Mouse (Mus musculus) heart, postnatal 25 days (tissue): ENCODE measurements around the gene Fance. TPM values are rescaled to one million over a fixed set of nuclear protein-coding genes. Genes with fewer than 3 reads are reported as not detected.
A peak's percentile ranks its signal among the peaks of the same experiment; 100 is the strongest.

Experiments
- DNase-seq: peaks from one replicate; pipeline ENCODE4 v3.0.0; 2022; ENCODE audit warnings: low spot score
- intact Hi-C: fragments of 180-260 bp; cut with DNase I; formaldehyde crosslinking; loops from one replicate; pipeline ENCODE4 v1.15.1; 2025
- total RNA-seq, 2 experiments: library from RNA; stranded (reverse); gene quantifications; 2 replicates each; pipeline ENCODE4 v1.2.3; 2021

The Fance gene
- 10 to 100 TPM; 10.5 to 11.1 TPM for total RNA-seq

- intact Hi-C loops, result no loop called here
- peak; percentile 91 for DNase-seq
Observed at GRCm38 (mm10) chr17:28313212-28313879, at the start of gene Fance. TSS of gene Fance (plus strand) at chr17:28313519.

- intact Hi-C loops, result no loop called here
- DNase-seq, result no peak
Observed at GRCm38 (mm10) chr17:28267251-28267650, 46.1 kb upstream of the Fance start.

GRCm38 (mm10) chr17:28270165-28270564 lies 43.2 kb upstream of the Fance start:
- intact Hi-C loops, result loop anchor here (5.0 kb wide), 1 partner anchor 33 kb away; no protein-coding TSS in a partner anchor
- DNase-seq, result no peak

GRCm38 (mm10) chr17:28271537-28272266 lies 41.6 kb upstream of the Fance start:
- intact Hi-C loops, result loop anchor here (5.0 kb wide), 1 partner anchor 34 kb away; no protein-coding TSS in a partner anchor
- DNase-seq, result no peak

- DNase-seq, result no peak
- intact Hi-C loops, result loop anchor here (5.0 kb wide), 1 partner anchor 35 kb away; no protein-coding TSS in a partner anchor
Observed at GRCm38 (mm10) chr17:28272281-28272680, 41.0 kb upstream of the Fance start.

GRCm38 (mm10) chr17:28272837-28273236 lies 40.5 kb upstream of the Fance start:
- no peak for DNase-seq
- intact Hi-C loops, result loop anchor here (5.0 kb wide), 1 partner anchor 36 kb away; no protein-coding TSS in a partner anchor

GRCm38 (mm10) chr17:28274739-28275138 lies 38.6 kb upstream of the Fance start:
- intact Hi-C loops, result loop anchor here (5.0 kb wide), 1 partner anchor 37 kb away; no protein-coding TSS in a partner anchor
- DNase-seq, result no peak

GRCm38 (mm10) chr17:28277226-28277625 lies 36.1 kb upstream of the Fance start:
- no peak for DNase-seq
- intact Hi-C loops, result no loop called here

GRCm38 (mm10) chr17:28277721-28278120 lies 35.6 kb upstream of the Fance start:
- intact Hi-C loops, result no loop called here
- DNase-seq, result no peak

- intact Hi-C loops, result no loop called here
- DNase-seq, result no peak
Observed at GRCm38 (mm10) chr17:28278156-28278555, 35.2 kb upstream of the Fance start.

- DNase-seq, result no peak
- intact Hi-C loops, result no loop called here
Observed at GRCm38 (mm10) chr17:28279236-28279635, 34.1 kb upstream of the Fance start.

GRCm38 (mm10) chr17:28279780-28280422 lies 33.4 kb upstream of the Fance start:
- DNase-seq, result no peak
- intact Hi-C loops, result no loop called here

- intact Hi-C loops, result no loop called here
- no peak for DNase-seq
Observed at GRCm38 (mm10) chr17:28280423-28280800, 32.9 kb upstream of the Fance start.

GRCm38 (mm10) chr17:28280831-28281377 lies 32.4 kb upstream of the Fance start:
- intact Hi-C loops, result no loop called here
- no peak for DNase-seq

- intact Hi-C loops, result no loop called here
- no peak for DNase-seq
Observed at GRCm38 (mm10) chr17:28281866-28282441, 31.4 kb upstream of the Fance start.

GRCm38 (mm10) chr17:28283199-28283598 lies 30.1 kb upstream of the Fance start:
- intact Hi-C loops, result no loop called here
- DNase-seq, result no peak

GRCm38 (mm10) chr17:28286133-28286532 lies 27.2 kb upstream of the Fance start:
- DNase-seq, result no peak
- intact Hi-C loops, result no loop called here

- intact Hi-C loops, result no loop called here
- DNase-seq, result no peak
Observed at GRCm38 (mm10) chr17:28286964-28287363, 26.4 kb upstream of the Fance start.

GRCm38 (mm10) chr17:28287578-28287977 lies 25.7 kb upstream of the Fance start:
- no peak for DNase-seq
- intact Hi-C loops, result no loop called here

- DNase-seq, result no peak
- intact Hi-C loops, result no loop called here
Observed at GRCm38 (mm10) chr17:28287980-28288379, 25.3 kb upstream of the Fance start.
